Mouse (Mus musculus) retina, postnatal 1 day (tissue): ENCODE data around the gene Psme4.

ENCODE experiments used
- DNase-seq: peaks from one replicate; pipeline ENCODE4 v3.0.0-alpha.2; 2012

Psme4 gene

DNA sequence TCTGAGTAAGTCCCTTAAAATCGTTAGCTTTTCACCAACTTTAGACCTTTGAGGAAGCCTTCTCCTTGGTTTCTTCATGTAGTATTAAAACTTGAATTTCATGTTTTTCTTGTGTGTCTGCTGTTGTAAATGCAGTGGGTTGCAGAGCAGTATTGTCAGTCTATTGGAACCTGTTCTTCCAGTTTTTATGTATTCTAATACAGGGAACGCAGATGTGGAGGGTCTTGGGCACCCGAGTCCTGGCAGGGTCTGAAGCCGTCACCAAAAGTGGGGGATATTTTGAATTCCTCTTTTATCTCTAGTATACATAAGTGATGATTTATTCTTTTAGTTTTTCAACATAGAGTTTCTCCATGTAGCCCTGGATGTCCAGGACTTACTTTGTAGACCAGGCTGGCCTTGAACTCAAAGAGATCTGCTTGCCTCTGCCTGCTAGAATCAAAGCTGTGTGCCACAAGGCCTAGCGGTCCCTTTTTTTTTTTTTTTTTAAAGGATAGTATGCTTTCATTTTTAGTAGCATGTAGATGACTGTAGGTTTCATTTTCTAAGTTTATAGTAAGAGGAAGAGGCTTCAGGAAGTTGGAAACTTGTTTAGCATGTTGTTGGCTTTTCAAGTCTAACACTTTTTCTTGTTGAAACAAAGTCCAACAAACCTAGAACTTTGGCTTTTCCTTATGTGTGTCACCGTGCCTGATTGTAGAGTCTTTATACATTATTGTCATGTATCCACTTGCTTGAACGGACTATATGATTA, 14.9 kb downstream of the Psme4 start:
- no peak for DNase-seq

DNA sequence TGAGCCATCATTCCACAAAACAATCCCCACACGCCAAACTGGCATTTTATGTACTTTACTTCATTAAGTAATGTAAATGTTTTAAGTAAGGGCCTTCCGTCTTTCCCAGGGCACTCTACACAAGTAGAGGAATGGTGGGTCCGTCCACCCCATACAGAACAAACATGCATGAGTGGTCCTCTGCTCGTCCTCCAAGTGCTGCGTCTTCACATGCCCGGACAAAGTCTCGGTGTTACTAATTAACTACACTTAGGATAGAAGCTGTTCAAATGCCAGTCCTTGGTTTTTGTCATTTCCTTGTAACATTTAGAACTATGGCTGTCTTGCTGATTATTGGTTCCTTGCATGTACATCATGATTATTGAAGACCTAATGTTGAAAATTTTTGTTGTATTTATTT, 21.2 kb downstream of the Psme4 start:
- DNase-seq: no peak

DNA sequence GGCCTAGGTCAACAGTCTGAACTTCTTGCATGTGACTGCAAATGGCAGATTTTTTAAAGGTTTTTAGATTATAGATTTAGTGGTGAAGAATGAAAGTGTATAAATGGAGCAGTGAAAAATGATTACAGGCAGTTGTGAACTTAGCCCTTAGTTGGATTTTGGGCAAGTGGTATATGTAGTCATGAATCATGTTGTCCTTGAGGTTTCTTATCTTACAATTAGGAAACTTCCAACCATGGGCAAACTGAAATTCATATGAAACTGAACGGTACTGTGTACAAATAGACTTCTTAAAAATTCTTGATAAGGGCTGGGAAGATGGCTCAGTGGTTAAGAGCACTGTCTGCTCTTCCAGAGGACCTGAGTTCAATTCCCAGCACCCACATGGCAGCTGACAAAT, 22.2 kb downstream of the Psme4 start:
- DNase-seq: no peak

DNA sequence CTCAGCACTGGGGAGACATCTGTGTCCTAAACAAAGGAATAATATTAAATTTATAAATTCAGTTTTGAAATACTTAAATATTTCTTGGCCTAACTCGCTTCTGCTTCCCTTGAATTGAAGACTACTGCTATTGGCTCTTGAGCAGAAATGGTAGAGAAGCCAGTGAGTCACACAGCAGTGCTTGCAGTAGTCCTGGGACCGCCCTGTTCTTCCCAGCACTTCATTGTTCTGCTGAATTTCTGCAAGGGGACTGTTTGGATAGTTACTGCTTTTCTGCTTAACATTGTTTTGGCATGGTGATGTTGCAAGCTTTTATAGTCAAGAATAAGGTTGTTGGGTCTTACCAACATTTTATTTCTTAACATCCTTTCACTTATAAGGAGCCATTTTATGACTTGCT, 25.7 kb downstream of the Psme4 start:
- no peak for DNase-seq

DNA sequence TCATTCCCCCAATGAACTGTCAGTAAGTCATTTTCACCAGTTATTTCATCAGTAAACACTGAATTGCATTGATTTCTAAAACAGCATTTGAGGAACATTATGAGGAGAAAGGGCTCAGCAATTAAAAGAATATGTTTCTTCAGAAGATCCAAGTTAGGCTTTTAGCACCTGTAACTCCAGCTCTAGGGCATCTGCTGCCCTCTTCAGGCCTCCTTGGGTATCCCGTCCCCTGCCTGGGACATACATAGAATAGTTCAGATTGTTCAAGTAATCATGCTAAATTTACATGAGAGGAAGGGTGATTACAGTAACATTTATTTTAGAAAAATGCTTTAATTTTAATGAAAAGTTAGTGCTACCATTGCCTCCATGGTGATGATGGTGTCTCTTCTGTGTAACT, 28.0 kb downstream of the Psme4 start:
- peak; percentile 48 for DNase-seq

DNA sequence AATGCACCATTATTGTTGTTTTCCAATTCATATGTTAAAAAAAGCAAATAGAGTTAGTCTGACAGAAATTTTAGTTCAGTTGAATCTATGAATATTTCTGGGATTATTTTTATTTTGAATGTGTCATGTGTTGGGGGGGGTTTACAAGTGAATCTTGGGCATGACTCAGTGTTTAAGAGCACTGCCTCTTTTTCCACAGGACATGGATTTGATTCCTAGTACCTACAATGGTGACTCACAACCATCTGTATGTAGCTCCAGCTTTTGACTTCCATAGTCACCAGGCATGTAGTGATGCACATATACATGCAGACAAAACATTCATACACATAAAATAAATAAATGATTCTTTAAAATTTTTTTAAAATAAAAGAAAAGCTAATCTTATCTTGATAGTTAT, 28.6 kb downstream of the Psme4 start:
- DNase-seq: no peak

DNA sequence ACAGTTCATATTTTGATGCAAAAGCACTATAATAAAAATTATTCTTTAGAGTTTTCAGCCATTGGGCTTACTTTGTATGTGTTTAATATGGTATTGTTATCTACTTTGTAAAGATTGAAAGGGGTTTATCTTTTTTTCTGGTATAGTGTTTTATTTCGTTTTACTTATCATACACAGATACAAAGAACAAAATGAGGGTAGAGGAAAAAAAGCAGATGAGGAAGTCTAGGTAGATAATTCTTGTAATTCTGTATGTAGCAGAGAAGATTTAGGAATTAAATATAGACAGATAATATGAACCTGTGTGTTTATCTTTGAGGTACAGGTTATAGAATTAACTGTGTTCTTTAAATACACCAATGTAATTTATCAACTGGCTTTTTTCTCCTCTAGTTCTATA, 30.9 kb downstream of the Psme4 start:
- DNase-seq: no peak

DNA sequence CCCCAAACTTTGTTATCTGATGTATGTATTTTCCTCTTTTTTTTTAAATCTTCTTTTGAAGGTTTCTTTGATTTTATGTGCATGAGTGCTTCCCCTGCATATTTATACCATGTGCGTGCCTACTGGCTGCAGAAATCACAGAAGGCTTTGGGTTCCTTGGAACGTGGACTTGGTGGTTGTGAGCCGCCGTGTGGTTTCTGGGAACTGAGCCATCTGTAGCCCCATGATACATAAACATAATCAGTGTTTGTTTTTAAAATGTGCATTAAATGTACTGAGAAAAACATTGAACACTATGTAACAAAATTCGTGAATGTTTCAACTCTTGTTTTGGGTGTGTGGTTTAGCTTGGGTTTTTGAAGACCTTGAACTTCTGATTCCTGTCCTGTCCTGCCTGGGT, 49.6 kb downstream of the Psme4 start:
- no peak for DNase-seq

DNA sequence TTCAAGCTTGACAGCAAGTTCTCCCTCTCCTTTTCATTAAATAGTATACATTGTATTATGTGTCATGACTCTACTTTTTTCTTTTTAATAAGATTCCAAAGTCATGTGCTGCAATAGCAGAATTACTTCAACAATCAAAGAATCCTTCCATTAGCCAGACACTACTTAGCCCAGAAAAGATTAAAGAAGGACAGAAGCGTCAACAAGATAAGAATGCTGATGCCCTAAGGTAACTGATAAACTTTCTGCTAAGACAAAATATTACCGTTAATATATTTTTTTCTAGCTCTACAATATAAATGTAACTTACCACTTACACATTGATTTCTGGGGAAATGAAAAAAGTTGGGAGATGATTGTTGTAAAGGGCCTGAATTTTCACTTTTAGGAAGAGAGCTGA, 67.3 kb downstream of the Psme4 start:
- DNase-seq: no peak

DNA sequence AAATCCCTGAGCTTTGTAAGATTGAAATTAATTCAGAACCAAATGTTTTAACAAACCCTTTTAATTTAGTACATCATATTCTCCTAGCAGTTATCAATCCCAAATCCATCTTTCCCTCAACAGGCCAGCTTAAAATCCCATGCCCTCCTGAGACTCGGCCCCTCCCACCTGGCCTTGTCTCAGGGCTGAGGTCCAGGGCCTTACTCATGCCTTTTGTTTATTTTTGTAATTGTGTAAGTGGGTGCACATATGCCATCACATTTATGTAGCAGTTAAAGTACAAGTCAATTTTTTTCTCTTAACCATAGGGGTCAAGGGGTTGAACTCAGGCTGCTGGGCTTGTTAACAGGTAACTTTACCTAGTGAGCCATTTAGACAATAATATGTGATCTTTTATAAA, 72.8 kb downstream of the Psme4 start:
- no peak for DNase-seq

DNA sequence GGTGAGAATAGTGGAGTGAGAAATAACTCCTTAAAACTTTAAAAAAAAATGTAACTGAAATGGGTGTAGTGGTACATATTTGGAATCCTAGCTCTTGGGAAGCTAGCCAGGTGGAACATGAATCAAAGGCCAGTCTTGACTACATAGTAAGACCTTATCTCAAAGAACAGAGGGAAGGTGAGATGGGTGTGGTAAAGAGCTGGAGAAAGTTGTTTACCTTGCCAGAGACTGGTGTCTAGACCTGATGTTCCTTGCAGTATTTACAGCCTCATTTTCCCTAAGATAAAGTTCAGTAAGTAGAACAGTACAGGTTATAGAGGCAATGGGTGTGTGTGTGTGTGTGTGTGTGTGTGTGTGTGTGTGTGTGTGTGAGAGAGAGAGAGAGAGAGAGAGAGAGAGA, 100.9 kb downstream of the Psme4 start:
- DNase-seq: no peak

DNA sequence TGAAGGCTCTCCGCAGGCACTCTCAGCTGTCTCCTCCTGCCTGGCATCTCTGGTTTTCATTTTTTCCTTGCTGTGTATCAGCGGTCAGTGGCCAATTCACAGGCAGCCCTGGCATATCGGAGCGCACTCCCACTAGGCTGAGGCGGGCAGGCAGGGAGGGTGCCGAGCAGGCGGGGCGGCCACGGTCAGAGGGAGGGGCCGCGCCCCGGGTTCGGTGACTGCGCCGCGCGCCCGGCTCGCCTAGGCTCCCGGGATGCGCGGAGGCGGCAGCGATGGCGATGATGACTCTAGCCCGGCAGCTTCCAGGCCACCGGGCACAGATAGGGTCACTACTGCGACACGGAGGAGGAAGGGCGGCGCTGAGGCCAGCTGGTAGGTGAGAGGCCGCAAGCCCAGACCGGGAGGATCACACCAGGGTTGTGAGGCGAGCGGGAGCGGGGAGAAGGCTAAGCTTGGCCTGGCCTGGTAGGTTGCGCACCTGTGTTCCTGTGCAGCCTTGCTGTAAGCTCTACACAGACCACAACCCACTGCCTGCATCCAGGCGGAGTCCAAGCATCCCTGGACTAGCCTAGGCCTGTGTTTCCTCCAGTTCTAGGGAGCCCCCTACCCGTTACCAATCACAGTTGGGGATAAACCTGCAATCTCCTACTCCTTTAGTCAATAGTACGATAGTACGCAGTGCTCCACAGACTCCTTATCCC, 113.8 kb downstream of the Psme4 start, which contains the start of the genes Gpr75 and Asb3:
Gpr75 (plus strand) TSS at position 188 of the 701 bp plus-strand sequence.
Asb3 (plus strand) TSS at position 246 of the 701 bp plus-strand sequence.
- peak; percentile 74 for DNase-seq

DNA sequence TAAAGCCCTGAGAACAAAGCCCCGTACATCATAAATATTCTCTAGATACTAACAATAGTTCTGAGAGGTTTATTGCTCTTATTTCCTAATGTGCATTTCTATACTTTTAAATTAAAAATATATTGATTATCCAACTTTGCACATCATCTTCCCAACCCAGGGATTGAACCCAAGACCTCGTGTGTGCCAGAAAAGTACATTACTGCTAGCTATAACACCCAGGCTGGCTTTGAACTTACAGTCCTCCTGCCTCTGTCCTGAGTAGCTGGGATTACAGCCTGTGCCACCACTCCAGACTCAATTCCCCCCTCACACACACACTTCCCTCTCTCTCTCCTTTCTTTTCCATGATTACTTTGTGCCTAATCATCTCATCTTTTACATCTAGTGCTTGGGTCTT, 116.6 kb downstream of the Psme4 start:
- DNase-seq: no peak

DNA sequence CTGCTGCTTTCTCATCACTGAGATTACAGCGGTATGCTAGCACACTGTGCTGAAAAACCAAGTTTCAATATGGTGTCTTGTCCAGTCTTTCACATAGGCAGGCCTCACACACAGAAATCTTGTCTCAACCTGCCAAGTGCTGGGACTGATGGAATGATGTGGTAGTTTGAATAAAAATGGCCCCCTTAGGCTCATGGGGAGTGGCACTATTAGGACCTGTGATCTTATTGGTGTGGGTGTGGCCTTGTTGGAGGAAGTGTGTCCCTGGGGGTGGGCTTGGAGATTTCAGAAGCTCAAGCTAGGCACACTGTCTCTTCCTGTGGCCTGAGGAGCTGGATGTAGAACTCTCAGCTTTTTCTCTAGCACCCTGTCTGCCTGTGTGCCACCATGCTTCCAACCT, 124.7 kb downstream of the Psme4 start:
- no peak for DNase-seq

DNA sequence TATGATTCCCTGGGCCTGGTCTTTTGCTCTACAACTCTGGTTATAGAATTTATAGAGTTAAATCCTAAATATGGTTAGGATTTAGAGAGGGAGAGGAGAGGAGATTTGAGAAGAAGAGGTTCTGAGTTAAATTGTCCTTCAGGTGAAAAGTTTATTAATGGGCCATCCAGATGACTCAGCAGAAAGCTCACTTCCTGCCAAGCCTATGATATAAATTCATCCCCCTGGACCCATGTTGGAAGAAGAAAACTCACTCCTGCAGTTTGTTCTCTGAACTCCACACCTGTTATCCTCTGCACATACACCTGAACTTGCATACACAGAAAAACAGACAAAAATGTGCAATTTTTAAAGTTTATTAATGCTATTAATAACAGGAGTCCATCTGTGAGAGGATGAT, 127.8 kb downstream of the Psme4 start:
- no peak for DNase-seq

DNA sequence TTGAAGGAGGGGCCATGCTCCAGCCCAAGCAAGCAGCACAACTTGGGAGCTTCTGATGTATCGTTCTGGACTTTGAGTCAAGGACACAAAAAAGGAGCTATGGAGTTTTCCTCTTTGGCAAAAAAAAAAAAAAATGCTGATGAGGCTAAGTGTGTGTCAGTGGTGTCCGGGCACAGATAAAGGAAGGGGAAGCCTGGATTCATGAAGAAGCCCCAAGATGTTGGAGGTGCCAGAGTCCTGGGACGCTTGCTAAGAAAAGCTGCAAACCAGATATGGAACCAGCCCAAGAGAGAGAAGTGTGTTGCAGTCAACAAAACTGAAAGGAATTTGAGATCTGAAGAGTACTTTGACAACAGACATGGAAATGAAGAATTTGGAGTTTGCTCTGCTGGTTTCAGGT, 140.8 kb downstream of the Psme4 start:
- no peak for DNase-seq

DNA sequence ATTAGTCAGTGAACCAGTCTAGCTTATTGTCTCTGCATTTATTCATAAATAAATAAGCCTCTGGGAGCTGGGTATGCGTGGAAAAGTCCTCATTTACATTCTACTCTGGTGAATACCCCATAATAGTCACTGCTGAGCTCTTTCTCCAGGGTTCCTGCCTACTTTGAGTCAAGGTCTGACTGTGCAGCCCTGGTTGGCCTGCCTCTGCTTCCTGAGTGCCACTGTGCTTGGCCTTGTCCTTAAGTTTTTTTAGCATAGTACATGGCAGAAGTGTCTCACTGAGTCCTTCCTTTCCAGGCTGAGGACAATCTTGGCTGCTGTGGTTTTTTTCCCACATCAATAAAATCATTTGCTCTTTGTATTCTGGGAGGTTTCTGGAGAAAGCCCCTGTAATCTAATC, 149.1 kb downstream of the Psme4 start:
- DNase-seq: no peak

DNA sequence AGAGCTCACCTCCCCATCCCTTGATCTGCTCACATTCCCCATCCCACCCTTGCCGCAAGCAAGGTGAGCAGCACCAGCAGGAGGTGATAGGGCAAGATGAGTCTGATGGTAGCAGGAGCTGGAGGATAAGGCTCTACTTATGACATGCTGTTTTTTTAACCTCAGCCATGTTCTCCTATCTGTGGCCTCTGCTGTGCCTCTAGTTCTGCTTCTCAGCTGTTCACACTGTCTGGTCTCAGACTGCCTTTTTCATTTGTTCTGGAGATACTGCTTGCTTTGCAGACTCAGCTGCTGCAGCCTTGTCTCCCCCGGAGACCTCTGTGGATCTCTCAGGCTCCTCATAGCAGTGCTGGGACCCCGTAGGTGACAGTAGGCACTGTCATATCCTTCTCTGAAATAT, 151.8 kb downstream of the Psme4 start:
- DNase-seq: no peak

DNA sequence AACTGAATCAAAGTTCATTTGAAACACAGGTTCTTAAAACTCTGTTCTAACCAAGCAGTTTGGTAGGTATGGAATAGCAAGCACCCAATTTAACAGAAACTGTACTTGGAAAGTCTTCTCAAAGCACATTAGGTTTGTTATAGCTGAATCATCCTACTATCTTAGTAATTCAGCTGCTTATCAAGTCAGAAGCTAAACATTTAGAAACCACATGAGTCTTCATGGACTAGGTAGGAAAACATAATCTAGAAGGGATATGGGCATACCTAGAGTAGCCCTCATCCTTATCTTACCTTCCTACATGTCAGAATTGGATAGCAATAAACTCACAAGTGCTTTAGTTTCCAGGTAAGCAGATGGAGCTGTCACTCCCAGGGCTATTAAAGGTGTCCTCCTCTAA, 156.6 kb downstream of the Psme4 start:
- DNase-seq: no peak

DNA sequence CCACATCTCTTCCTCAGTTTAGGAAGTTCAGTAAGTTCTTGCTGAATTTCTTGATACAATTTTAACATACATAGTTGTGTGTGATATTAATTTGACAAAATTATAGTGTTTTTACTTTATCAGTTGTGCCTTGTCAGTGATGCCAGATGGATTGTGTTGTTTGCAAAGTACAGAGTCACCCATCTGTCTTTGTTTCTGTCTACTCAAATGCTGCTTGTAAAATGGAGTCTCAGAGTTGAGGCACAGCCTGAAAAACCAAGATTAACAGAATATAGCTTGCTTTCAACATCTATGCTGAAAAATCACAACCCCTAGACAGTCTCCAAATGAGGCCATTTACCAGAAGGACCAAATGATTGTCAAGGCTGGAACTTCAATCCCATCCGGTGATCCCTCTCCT, 157.0 kb downstream of the Psme4 start:
- DNase-seq: no peak
